Mouse (Mus musculus) lung, embryonic 16.5 days (tissue): ENCODE data around the gene Cacna2d3. TPM values are rescaled to one million over a fixed set of nuclear protein-coding genes. Genes with fewer than 3 reads are reported as not detected.

Experiments used
- ATAC-seq: fragments of 200-750 bp; cut with Nextera tagmentation; 2 replicates; pipeline ENCODE4 v1.8.0; 2017; ENCODE audit warnings: low read depth, mild to moderate bottlenecking, moderate library complexity
- H3K27ac ChIP-seq: fragments of 300-500 bp; sonication (generic); 2 replicates; pipeline ENCODE4 v1.5.1; 2014; ENCODE audit warnings: mild to moderate bottlenecking, control low read depth, low read length
- H3K27me3 ChIP-seq: fragments of 300-500 bp; sonication (generic); 2 replicates; pipeline ENCODE4 v1.6.1; 2014; ENCODE audit warnings: low read depth, low read length, mixed read lengths; ENCODE audit not compliant: control insufficient read depth, insufficient read depth
- H3K36me3 ChIP-seq: fragments of 300-500 bp; sonication (generic); 2 replicates; pipeline ENCODE4 v1.6.1; 2014; ENCODE audit warnings: low read length; ENCODE audit not compliant: control insufficient read depth, insufficient read depth
- H3K4me1 ChIP-seq: fragments of 300-500 bp; sonication (generic); replicated peaks from 2 replicates; pipeline ENCODE4 v1.6.1; 2014; ENCODE audit warnings: low read length, mixed read lengths; ENCODE audit not compliant: control insufficient read depth, insufficient read depth
- H3K4me2 ChIP-seq: fragments of 300-500 bp; sonication (generic); 2 replicates; pipeline ENCODE4 v1.6.1; 2014; ENCODE audit warnings: low read depth, low read length, control low read depth
- H3K4me3 ChIP-seq: fragments of 300-500 bp; sonication (generic); 2 replicates; pipeline ENCODE4 v1.5.1; 2014; ENCODE audit warnings: mild to moderate bottlenecking, low read length, control low read depth
- H3K9ac ChIP-seq: fragments of 300-500 bp; sonication (generic); 2 replicates; pipeline ENCODE4 v1.6.1; 2014; ENCODE audit warnings: low read length, control low read depth
- H3K9me3 ChIP-seq: fragments of 300-500 bp; sonication (generic); 2 replicates; pipeline ENCODE4 v1.6.1; 2016; ENCODE audit warnings: low read length; ENCODE audit not compliant: control insufficient read depth
- WGBS: fragments of 180-500 bp; shearing (Covaris S2); extraction: QIAGEN DNeasy Blood & Tissue Kit; methylation state at CpG from one replicate; pipeline ENCODE4 v1.1.7; 2014; 5-methylcytosine and 5-hydroxymethylcytosine counted together
- polyA plus RNA-seq: library from polyadenylated mRNA; unstranded; fragments of >200 nt; fragmentation: Nextera tagmentation; extraction: Ambion mirVana; gene quantifications from 2 replicates; pipeline ENCODE4 v1.2.1, GENCODE M21; 2015

The Cacna2d3 gene
- polyA plus RNA-seq, 1 experiment from 2014 or later, result 0.98 TPM

DNA sequence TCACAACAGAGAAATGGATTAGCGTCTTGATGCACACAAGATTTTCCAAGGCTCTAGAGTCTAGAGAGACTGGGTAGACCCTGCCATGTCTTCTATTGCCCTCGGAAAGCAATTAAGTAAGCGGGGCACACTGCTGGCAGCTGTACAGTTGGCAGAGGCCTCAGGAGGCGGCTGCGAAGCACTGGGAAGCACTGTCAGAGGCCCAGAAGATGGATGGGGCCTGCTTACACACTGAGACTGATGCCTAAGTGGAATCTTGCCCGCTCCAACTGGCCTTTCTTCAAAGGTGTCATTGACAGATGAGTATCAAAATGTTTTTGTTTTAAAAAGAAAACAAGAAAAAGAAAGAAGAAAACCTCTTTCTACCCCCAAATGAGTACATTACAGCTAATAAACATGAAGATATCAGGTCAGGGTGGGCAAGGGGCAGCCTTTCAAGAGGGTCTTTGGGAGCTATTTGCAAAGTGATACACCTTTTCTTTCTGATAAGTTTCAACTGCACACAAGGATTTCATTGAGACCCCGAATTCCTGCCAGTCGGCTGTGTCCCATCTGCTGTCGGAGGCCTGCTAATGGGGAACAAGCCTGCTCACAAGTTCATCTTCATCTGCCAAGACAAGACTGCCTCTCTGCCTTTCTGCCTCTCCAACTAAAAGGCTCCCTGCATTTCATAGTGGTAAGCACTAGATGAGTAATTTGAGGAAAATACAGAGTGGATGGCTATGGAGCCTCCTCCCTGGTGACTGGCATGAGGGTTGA is 680.9 kb downstream of the Cacna2d3 start:
- WGBS, result 23% methylated on average over 9 of the region's 9 CpGs
- Histone ChIP-seq H3K4me1 (no peaks in the 10 kb centered on the region), H3K36me3 (no peaks in the 10 kb centered on the region), H3K4me2 (no peak overlapping the region), H3K4me3 (no peak overlapping the region), H3K27ac (no peak overlapping the region), H3K9ac (no peak overlapping the region), H3K27me3 (no peaks in the 10 kb centered on the region), H3K9me3 (no peaks in the 10 kb centered on the region)
- no peak for ATAC-seq

DNA sequence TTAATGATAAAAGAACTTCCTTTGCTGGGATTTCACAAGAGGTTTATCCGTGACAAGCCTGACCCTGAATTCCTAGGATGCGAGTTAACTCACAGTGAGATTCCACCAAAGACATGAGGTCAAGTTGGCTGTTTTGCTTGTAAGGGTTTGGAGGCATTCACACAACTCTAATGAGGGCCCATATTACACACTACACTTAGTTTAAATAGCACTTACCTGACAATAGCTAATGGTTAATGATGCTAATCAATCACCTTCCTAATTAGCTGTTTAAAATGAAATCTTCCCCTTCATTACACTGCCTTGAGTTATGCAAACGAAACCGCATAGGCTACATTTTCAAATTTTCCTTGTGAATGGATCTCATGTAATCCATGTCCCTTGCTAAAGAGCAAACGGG is 683.4 kb downstream of the Cacna2d3 start:
- Histone ChIP-seq H3K27ac (no peak overlapping the region), H3K4me2 (no peak overlapping the region), H3K4me1 (no peaks in the 10 kb centered on the region), H3K4me3 (no peak overlapping the region), H3K9me3 (no peaks in the 10 kb centered on the region), H3K36me3 (no peaks in the 10 kb centered on the region), H3K9ac (no peak overlapping the region), H3K27me3 (no peaks in the 10 kb centered on the region)
- WGBS, result 68% methylated on average over 5 of the region's 5 CpGs
- ATAC-seq, result no peak

DNA sequence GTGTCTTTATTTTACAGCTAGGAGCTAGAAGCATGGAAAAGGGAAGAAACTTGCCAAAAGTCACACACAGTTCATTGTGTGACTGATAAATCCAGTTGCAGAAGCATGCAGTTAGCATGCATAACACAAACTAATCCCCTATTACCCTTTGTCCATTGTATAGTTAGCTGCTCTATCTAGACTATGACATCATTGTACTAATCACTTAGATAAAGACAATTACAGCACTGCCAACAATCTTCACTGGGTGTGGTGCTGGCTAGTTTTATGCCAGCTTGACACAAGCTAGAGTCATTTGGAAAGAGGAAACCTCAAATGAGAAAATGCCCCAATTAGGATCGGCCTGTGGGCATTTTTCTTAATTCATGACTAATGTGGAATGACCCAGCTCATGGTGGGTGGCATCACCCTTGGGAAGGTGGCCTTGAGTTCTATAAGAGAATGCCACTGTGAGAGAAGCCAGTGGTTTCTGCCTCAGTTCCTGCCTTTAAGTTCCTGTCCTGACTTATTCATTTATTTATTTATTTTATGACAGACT is 689.7 kb downstream of the Cacna2d3 start:
- H3K4me2 ChIP-seq, result no peak overlapping the region
- ATAC-seq, result no peak
- H3K36me3 ChIP-seq, result no peaks in the 10 kb centered on the region
- H3K9me3 ChIP-seq, result no peaks in the 10 kb centered on the region
- no peak overlapping the region for H3K9ac ChIP-seq
- H3K27me3 ChIP-seq, result no peaks in the 10 kb centered on the region
- WGBS, result 87% methylated on average over 1 of the region's 1 CpGs
- no peak overlapping the region for H3K27ac ChIP-seq
- H3K4me3 ChIP-seq, result no peak overlapping the region
- H3K4me1 ChIP-seq, result no peaks in the 10 kb centered on the region

DNA sequence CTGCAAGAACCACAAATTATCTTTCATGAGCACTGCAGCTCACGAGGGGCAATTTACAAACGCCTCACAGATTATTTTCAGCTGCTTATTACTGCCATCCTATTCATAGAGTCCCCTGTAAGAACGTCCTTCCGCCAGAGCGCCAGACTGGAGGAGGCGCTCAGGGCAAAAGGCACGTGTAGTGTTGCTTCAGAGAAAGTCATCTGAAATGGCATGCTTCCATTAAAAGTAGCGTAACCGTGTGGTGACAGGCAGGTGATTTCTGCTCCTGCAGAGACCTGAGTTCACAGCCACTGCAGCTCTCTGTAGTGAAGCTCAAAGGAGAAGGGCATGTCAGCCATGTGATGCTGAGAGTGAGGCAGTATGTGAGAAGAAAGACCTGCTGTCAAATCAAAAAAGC is 691.1 kb downstream of the Cacna2d3 start:
- Histone ChIP-seq H3K4me1 (no peaks in the 10 kb centered on the region), H3K4me3 (no peak overlapping the region), H3K27ac (no peak overlapping the region), H3K9ac (no peak overlapping the region), H3K27me3 (no peaks in the 10 kb centered on the region), H3K9me3 (no peaks in the 10 kb centered on the region), H3K4me2 (no peak overlapping the region), H3K36me3 (no peaks in the 10 kb centered on the region)
- 52% methylated on average over 9 of the region's 9 CpGs for WGBS
- ATAC-seq, result no peak

DNA sequence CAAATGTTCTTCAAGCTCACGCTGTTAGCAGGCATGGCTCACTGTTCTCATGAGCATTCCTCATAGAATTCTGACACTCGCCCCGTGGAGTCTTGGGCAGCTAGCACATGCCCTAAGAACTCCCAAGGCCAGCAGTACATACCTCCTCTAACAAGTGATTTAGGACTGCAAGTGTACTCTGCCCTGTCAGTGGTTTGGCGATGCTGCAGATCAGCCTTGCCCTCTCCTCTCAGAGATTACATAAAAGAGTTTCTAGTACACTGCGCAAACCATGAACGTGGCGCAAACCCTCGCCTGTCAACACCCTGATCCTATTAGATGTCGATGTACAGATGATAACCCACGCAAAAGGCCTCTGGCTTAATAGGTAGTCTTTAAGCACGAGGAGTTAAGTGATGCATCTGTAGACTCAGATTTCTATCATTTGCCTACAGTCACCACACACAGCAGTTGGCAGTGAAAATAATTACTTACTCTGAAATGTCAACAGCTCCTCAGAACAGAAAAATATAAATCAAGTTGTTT is 691.7 kb downstream of the Cacna2d3 start:
- ATAC-seq, result no peak
- Histone ChIP-seq H3K9ac (no peak overlapping the region), H3K36me3 (no peaks in the 10 kb centered on the region), H3K4me2 (no peak overlapping the region), H3K9me3 (no peaks in the 10 kb centered on the region), H3K27me3 (no peaks in the 10 kb centered on the region), H3K4me1 (no peaks in the 10 kb centered on the region), H3K4me3 (no peak overlapping the region), H3K27ac (no peak overlapping the region)
- WGBS, result 55% methylated on average over 11 of the region's 11 CpGs

DNA sequence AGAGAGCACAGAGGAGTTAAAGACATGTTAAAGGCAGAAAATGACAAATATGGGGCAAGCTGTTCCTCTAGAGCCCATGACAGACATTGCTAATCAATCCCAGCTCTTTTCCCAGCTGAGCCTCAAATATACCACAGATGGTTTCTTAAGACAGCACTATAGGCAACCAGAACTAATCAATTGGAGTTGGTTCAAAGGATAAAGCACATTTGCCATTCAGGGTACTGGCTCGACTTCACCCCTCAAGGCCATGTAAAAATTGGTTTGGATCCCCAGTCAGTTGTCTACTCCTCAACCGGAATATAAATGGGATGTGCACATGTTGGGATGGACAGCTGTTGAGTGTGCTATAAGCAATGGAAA is 692.6 kb downstream of the Cacna2d3 start:
- no peaks in the 10 kb centered on the region for H3K4me1 ChIP-seq
- no peak for ATAC-seq
- H3K36me3 ChIP-seq, result no peaks in the 10 kb centered on the region
- H3K9ac ChIP-seq, result no peak overlapping the region
- H3K9me3 ChIP-seq, result no peaks in the 10 kb centered on the region
- no peak overlapping the region for H3K4me2 ChIP-seq
- no peaks in the 10 kb centered on the region for H3K27me3 ChIP-seq
- WGBS, result 74% methylated on average over 2 of the region's 2 CpGs
- no peak overlapping the region for H3K4me3 ChIP-seq
- H3K27ac ChIP-seq, result no peak overlapping the region

DNA sequence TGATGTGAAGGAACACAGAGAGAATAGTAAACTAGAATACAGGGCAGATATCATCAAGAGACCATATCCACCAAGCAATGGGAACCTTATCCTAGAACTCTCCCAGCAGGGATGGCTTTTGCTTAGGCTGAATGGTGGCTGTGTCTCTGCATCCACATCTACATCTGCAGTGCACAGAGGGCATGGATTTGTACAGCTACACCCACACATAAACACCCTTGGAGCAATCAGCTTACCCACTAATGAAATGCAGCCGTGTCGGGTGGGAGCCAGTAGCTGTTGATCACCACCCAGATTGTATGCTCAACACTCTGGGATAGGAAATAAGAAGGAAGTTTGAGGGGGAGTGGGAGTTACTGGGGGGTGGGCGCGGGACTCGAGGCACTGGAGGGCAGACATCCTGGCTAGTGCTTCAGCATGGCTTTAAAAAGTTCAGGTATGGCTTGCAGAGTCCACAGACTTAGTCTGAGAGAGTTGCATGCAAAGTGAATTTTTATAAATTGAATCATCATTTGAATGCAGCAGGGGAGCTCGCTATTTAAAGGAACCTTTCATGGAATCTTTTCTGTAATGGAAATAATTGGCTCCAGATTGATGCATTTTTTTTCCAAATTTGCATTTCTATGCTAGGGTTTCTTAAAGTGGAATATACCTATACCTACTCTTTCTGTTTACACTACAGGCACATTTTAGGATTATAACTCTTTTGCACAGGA is 693.1 kb downstream of the Cacna2d3 start:
- Histone ChIP-seq H3K27me3 (no peaks in the 10 kb centered on the region), H3K4me2 (no peak overlapping the region), H3K9ac (no peak overlapping the region), H3K4me3 (no peak overlapping the region), H3K27ac (no peak overlapping the region), H3K9me3 (no peaks in the 10 kb centered on the region), H3K4me1 (no peaks in the 10 kb centered on the region), H3K36me3 (no peaks in the 10 kb centered on the region)
- 74% methylated on average over 6 of the region's 6 CpGs for WGBS
- no peak for ATAC-seq

DNA sequence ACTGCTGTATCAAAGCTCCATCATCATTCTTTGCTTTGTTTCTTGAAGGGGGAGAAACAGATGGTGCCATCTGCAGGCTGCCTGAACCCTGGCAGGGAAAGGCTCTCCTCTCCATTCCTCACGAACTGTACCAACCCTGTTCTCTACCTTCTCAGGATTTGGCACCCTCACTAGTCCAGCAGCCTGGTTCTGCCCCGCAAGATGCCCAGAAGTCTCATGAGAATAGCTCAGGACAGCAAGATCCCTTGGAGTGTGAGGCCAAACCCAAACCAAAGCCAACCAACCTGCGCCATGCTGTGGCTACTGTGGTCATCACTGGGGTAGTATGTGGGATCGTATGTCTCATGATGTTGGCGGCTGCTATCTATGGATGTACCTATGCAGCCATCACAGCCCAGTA is 694.4 kb downstream of the Cacna2d3 start:
- H3K4me3 ChIP-seq, result no peak overlapping the region
- no peaks in the 10 kb centered on the region for H3K9me3 ChIP-seq
- no peak for ATAC-seq
- no peak overlapping the region for H3K27ac ChIP-seq
- H3K4me2 ChIP-seq, result no peak overlapping the region
- H3K4me1 ChIP-seq, result no peaks in the 10 kb centered on the region
- 77% methylated on average over 5 of the region's 5 CpGs for WGBS
- H3K27me3 ChIP-seq, result no peaks in the 10 kb centered on the region
- H3K9ac ChIP-seq, result no peak overlapping the region
- no peaks in the 10 kb centered on the region for H3K36me3 ChIP-seq

DNA sequence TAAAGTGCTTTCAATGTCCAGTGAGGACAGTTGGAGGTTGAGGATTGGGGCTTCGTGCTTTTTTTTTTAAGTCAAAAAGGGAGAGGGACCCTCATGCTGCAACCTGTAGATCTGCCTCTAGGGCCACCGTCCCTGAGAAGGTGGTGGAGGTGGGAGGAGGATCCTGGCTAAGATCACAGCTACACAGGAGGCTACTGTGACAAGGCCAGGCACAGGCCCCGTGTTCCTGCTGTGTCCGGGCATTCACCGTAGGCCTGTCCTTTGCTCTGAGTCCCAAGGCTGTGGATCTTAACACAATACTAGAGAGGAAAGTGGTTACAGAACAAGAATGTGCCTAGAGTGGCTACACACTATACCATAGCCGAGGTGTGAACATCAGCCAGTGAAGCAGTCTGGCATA is 696.3 kb downstream of the Cacna2d3 start:
- Histone ChIP-seq H3K27me3 (no peaks in the 10 kb centered on the region), H3K9me3 (no peaks in the 10 kb centered on the region), H3K36me3 (no peaks in the 10 kb centered on the region), H3K27ac (no peak overlapping the region), H3K4me3 (no peak overlapping the region), H3K4me1 (no peaks in the 10 kb centered on the region), H3K4me2 (no peak overlapping the region), H3K9ac (no peak overlapping the region)
- ATAC-seq, result no peak
- WGBS, result 72% methylated on average over 6 of the region's 6 CpGs
